Mouse (Mus musculus): Measurements from ENCODE around the gene Fam117b.

DNA sequence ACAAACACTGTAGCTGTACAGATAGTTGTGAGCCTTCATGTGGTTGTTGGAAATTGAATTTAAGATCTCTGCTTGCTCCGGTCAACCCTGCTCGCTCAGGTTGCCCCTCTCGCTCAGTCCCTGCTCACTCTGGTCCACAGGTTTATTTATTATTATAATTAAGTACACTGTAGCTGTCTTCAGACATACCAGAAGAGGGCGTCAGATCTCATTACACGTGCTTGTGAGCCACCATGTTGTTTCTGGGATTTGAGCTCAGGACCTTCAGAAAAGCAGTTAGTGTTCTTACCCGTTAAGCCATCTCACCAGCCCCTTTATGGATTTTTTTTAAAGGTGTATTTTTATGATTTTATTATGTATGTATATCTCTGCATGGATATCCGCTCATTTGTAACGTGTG lies 20.0 kb upstream of the Fam117b start:
- TF ChIP-seq CTCF (IDR thresholded peaks at IDR 0.05; ENCODE audit: low read depth, low read length) (no peak), GATA1 (IDR thresholded peaks at IDR 0.05; ENCODE audit: borderline replicate concordance, low read length) (no peak)

Measured in G1E (cell line).